Mouse (Mus musculus): Measurements from ENCODE around the gene Vars.

Gene Vars

GRCm38 (mm10) chr17:35046681-35047455, 46.1 kb downstream of the Vars start, which contains the start of gene Msh5:
Gene Msh5, minus strand, starts transcription at chr17:35046745.
- in situ Hi-C loops (cut with MboI, MseI): no loop called here

GRCm38 (mm10) chr17:35047688-35048087, 46.9 kb downstream of the Vars start:
- in situ Hi-C loops (cut with MboI, MseI): no loop called here

GRCm38 (mm10) chr17:35048149-35048931, 47.6 kb downstream of the Vars start:
- in situ Hi-C loops (cut with MboI, MseI): no loop called here

GRCm38 (mm10) chr17:35048932-35049440, 48.2 kb downstream of the Vars start:
- in situ Hi-C loops (cut with MboI, MseI): no loop called here

GRCm38 (mm10) chr17:35049561-35050016, 48.8 kb downstream of the Vars start, which contains the start of gene Clic1:
Gene Clic1, plus strand, starts transcription at chr17:35049966.
- in situ Hi-C loops (cut with MboI, MseI): loop anchor here in 1 of 2 experiments (10.0 kb wide), 1 partner anchor 805 kb away; no protein-coding TSS in a partner anchor

- in situ Hi-C loops (cut with MboI, MseI): loop anchor here in 1 of 2 experiments (10.0 kb wide), 1 partner anchor 805 kb away; no protein-coding TSS in a partner anchor
Observed at GRCm38 (mm10) chr17:35050126-35050750, 49.5 kb downstream of the Vars start.

- in situ Hi-C loops (cut with MboI, MseI): loop anchor here in 1 of 2 experiments (10.0 kb wide), 1 partner anchor 803 kb away; no protein-coding TSS in a partner anchor
Observed at GRCm38 (mm10) chr17:35051156-35052086, 50.6 kb downstream of the Vars start.

- in situ Hi-C loops (cut with MboI, MseI): loop anchor here in 1 of 2 experiments (10.0 kb wide), 1 partner anchor 802 kb away; no protein-coding TSS in a partner anchor
Observed at GRCm38 (mm10) chr17:35052271-35052798, 51.5 kb downstream of the Vars start.

GRCm38 (mm10) chr17:35055691-35056495, 55.1 kb downstream of the Vars start:
- in situ Hi-C loops (cut with MboI, MseI): loop anchor here in 1 of 2 experiments (10.0 kb wide), 1 partner anchor 799 kb away; no protein-coding TSS in a partner anchor

- in situ Hi-C loops (cut with MboI, MseI): loop anchor here in 1 of 2 experiments (10.0 kb wide), 1 partner anchor 798 kb away; no protein-coding TSS in a partner anchor
Observed at GRCm38 (mm10) chr17:35057090-35057489, 56.3 kb downstream of the Vars start.

- in situ Hi-C loops (cut with MboI, MseI): loop anchor here in 1 of 2 experiments (10.0 kb wide), 1 partner anchor 796 kb away; no protein-coding TSS in a partner anchor
Observed at GRCm38 (mm10) chr17:35058316-35058715, 57.5 kb downstream of the Vars start.

GRCm38 (mm10) chr17:35058911-35059892, 58.4 kb downstream of the Vars start, which contains the start of gene Ddah2:
Gene Ddah2, plus strand, starts transcription at chr17:35059035.
- in situ Hi-C loops (cut with MboI, MseI): loop anchor here in 1 of 2 experiments (10.0 kb wide), 1 partner anchor 796 kb away; no protein-coding TSS in a partner anchor

- in situ Hi-C loops (cut with MboI, MseI): loop anchor here (5.0 kb wide), 1 partner anchor 38 kb away; no protein-coding TSS in a partner anchor
Observed at GRCm38 (mm10) chr17:35060071-35060470, 59.3 kb downstream of the Vars start.

GRCm38 (mm10) chr17:35060737-35061297, 60.0 kb downstream of the Vars start:
- in situ Hi-C loops (cut with MboI, MseI): loop anchor here (5.0 kb wide), 1 partner anchor 39 kb away; no protein-coding TSS in a partner anchor

- in situ Hi-C loops (cut with MboI, MseI): loop anchor here (5.0 kb wide), 1 partner anchor 39 kb away; no protein-coding TSS in a partner anchor
Observed at GRCm38 (mm10) chr17:35061299-35061698, 60.5 kb downstream of the Vars start.

- in situ Hi-C loops (cut with MboI, MseI): loop anchor here (5.0 kb wide), 1 partner anchor 41 kb away; no protein-coding TSS in a partner anchor
Observed at GRCm38 (mm10) chr17:35063466-35063865, 62.7 kb downstream of the Vars start.
